In genomic region chr1:110774096-110774495, GRCm38 (mm10) we compare ENCODE assay signal across 17 mouse cellular contexts.
"Had no signal": no experiment of that assay in that cellular context is flagged by ENCODE, and none has a peak within 500 bp of the region (broad histone marks: within the 10 kb centered on the region; RNA-seq: fewer than 3 reads in every experiment).

No protein-coding gene starts in this region.

- H3K36me3 ChIP-seq: midbrain, embryonic 10.5 days; midbrain, embryonic 12.5 days; neural tube, embryonic 13.5 days; neural tube, embryonic 15.5 days; stomach, embryonic 15.5 days had no signal

- H3K9me3 ChIP-seq: midbrain, embryonic 10.5 days; midbrain, embryonic 12.5 days; neural tube, embryonic 13.5 days; neural tube, embryonic 15.5 days; stomach, embryonic 15.5 days had no signal

- H3K27ac ChIP-seq: midbrain, embryonic 10.5 days; midbrain, embryonic 12.5 days; neural tube, embryonic 13.5 days; neural tube, embryonic 15.5 days; stomach, embryonic 15.5 days; stomach, postnatal 0 days had no signal

- H3K9ac ChIP-seq: lung, embryonic 14.5 days; midbrain, embryonic 12.5 days; neural tube, embryonic 13.5 days; neural tube, embryonic 15.5 days; stomach, embryonic 15.5 days had no signal

- ATAC-seq: midbrain, embryonic 16.5 days had no signal

- H3K4me3 ChIP-seq: midbrain, embryonic 10.5 days; midbrain, embryonic 12.5 days; myocyte; neural tube, embryonic 13.5 days; neural tube, embryonic 15.5 days; stomach, embryonic 15.5 days had no signal

- H3K4me1 ChIP-seq: midbrain, embryonic 10.5 days; midbrain, embryonic 12.5 days; neural tube, embryonic 13.5 days; neural tube, embryonic 15.5 days; stomach, embryonic 15.5 days had no signal

- DNase-seq: lung, adult 18-20 months; lung, embryonic 14.5 days; lung, postnatal 10 days; lung, postnatal 4 days; midbrain, embryonic 14.5 days; right cerebral cortex, postnatal 14 days; thymus, adult 2 months; thymus, postnatal 25 days; thymus, postnatal 4 days had no signal

- H3K27me3 ChIP-seq: midbrain, embryonic 12.5 days; neural tube, embryonic 13.5 days; neural tube, embryonic 15.5 days; stomach, embryonic 15.5 days had no signal

- H3K4me2 ChIP-seq: lung, embryonic 14.5 days; midbrain, embryonic 12.5 days; neural tube, embryonic 13.5 days; neural tube, embryonic 15.5 days; stomach, embryonic 15.5 days had no signal
